ENCODE assay signal across 8 mouse cellular contexts in the genomic region with DNA sequence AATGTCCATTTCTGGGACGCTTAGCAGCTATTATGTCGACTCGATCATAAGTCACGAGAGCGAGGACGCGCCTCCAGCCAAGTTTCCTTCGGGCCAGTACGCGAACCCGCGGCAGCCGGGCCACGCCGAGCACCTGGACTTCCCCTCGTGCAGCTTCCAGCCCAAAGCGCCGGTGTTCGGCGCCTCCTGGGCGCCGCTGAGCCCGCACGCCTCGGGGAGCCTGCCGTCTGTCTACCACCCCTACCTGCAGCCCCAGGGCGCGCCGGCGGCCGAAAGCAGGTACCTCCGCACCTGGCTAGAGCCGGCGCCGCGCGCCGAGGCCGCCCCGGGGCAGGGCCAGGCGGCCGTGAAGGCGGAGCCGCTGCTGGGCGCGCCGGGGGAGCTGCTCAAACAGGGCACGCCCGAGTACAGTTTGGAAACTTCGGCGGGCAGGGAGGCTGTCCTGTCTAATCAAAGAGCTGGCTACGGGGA. TPM values are rescaled to one million over a fixed set of nuclear protein-coding genes. Genes with fewer than 3 reads are reported as not detected.
DNase-seq lines count a peak whose midpoint lies in the region; ATAC-seq lines count a peak whose summit lies in the region.

No protein-coding gene starts in this region.

- under 1% methylated on average over 52 of the region's 52 CpGs for WGBS in embryonic facial prominence, embryonic 15.5 days
- under 1% methylated on average over 52 of the region's 52 CpGs for WGBS in stomach, embryonic 16.5 days
- WGBS in midbrain, embryonic 16.5 days: under 1% methylated on average over 52 of the region's 52 CpGs

- no peak overlapping the region for H3K9ac ChIP-seq in embryonic facial prominence, embryonic 15.5 days
- peak overlapping the region; percentile 49; the same call in 1 of the 2 replicates for H3K9ac ChIP-seq in stomach, embryonic 16.5 days (ENCODE audit: low read length)
- H3K9ac ChIP-seq in midbrain, embryonic 16.5 days (ENCODE audit: low read depth, low read length): no peak overlapping the region

- H3K4me1 ChIP-seq in embryonic facial prominence, embryonic 15.5 days: peaks cover 20% of the 10 kb centered on the region
- peaks cover 14% of the 10 kb centered on the region for H3K4me1 ChIP-seq in stomach, embryonic 16.5 days (ENCODE audit: control insufficient read depth, insufficient read depth, low read length)
- H3K4me1 ChIP-seq in midbrain, embryonic 16.5 days (ENCODE audit: control insufficient read depth, insufficient read depth, low read length): no peaks in the 10 kb centered on the region; the same call in 1 of the 2 replicates

- no peaks in the 10 kb centered on the region for H3K36me3 ChIP-seq in embryonic facial prominence, embryonic 15.5 days
- no peaks in the 10 kb centered on the region for H3K36me3 ChIP-seq in stomach, embryonic 16.5 days (ENCODE audit: control insufficient read depth, insufficient read depth, low read length)
- no peaks in the 10 kb centered on the region for H3K36me3 ChIP-seq in midbrain, embryonic 16.5 days (ENCODE audit: control insufficient read depth, insufficient read depth, low read length)

- ATAC-seq in embryonic facial prominence, embryonic 15.5 days (ENCODE audit: insufficient number of reproducible peaks, low FRiP score, low TSS enrichment, low read depth): no peak
- peak; percentile 75; the same call in 1 of the 2 replicates for ATAC-seq in stomach, embryonic 16.5 days (ENCODE audit: insufficient read depth, low FRiP score)
- no peak for ATAC-seq in midbrain, embryonic 16.5 days

- no peaks in the 10 kb centered on the region for H3K9me3 ChIP-seq in embryonic facial prominence, embryonic 15.5 days (replicated peaks)
- no peaks in the 10 kb centered on the region for H3K9me3 ChIP-seq in stomach, embryonic 16.5 days (replicated peaks; ENCODE audit: control insufficient read depth, low read length)
- no peaks in the 10 kb centered on the region for H3K9me3 ChIP-seq in midbrain, embryonic 16.5 days (replicated peaks; ENCODE audit: control insufficient read depth, low read length, poor library complexity, severe bottlenecking)

- peak overlapping the region; percentile 22 for H3K4me3 ChIP-seq in embryonic facial prominence, embryonic 15.5 days (replicated peaks)
- peak overlapping the region; percentile 38 for H3K4me3 ChIP-seq in stomach, embryonic 16.5 days (replicated peaks; ENCODE audit: low read length)
- no peak overlapping the region for H3K4me3 ChIP-seq in midbrain, embryonic 16.5 days (ENCODE audit: low read depth, low read length)

- peaks cover 98% of the 10 kb centered on the region for H3K27me3 ChIP-seq in embryonic facial prominence, embryonic 15.5 days
- H3K27me3 ChIP-seq in stomach, embryonic 16.5 days (ENCODE audit: control insufficient read depth, insufficient read depth, low read length): peaks cover 96% of the 10 kb centered on the region
- H3K27me3 ChIP-seq in midbrain, embryonic 16.5 days (ENCODE audit: control insufficient read depth, insufficient read depth, low read depth, low read length): peaks cover 91% of the 10 kb centered on the region

- H3K27ac ChIP-seq in embryonic facial prominence, embryonic 15.5 days (replicated peaks): no peak overlapping the region
- H3K27ac ChIP-seq in stomach, embryonic 16.5 days (ENCODE audit: low read length): no peak overlapping the region
- H3K27ac ChIP-seq in midbrain, embryonic 16.5 days (ENCODE audit: low read length): no peak overlapping the region

- DNase-seq in ovary, postnatal 36 days (ENCODE audit: low spot score): peak; percentile 45
- no peak for DNase-seq in ovary, adult 18-20 months (ENCODE audit: low spot score)
- DNase-seq in kidney, postnatal 25 days: peak; percentile 80 to 91
- no peak for DNase-seq in left cerebral cortex, postnatal 10 days (ENCODE audit: extremely low spot score in 1 of 2, low spot score in 2 of 2)
- no peak for DNase-seq in left cerebral cortex, postnatal 14 days (ENCODE audit: low spot score in 2 of 2)

- H3K4me2 ChIP-seq in embryonic facial prominence, embryonic 15.5 days (replicated peaks): peak overlapping the region; percentile 31
- H3K4me2 ChIP-seq in stomach, embryonic 16.5 days (ENCODE audit: low read depth, low read length): peak overlapping the region; percentile 51
- H3K4me2 ChIP-seq in midbrain, embryonic 16.5 days (ENCODE audit: low read length): no peak overlapping the region

- intact Hi-C loops in left cerebral cortex, postnatal 10 days (cut with DNase I): loop anchor here (10.0 kb wide), 1 partner anchor 753 kb away; a partner anchor contains a TSS
- intact Hi-C loops in left cerebral cortex, postnatal 14 days (cut with DNase I): no loop called here

RNA-seq across cellular contexts. Expression of a gene that starts 0.3 kb away (rescaled TPM):
- polyA plus RNA-seq in embryonic facial prominence, embryonic 15.5 days (2015; fragmentation: Nextera tagmentation; extraction: Ambion mirVana): 0.07 TPM in 1 of 2 replicates, not detected in the other
- polyA plus RNA-seq in stomach, embryonic 16.5 days (2015; fragmentation: Nextera tagmentation; extraction: Ambion mirVana): 0.14 and 0.16 TPM in 2 replicates
- not detected for total RNA-seq in left cerebral cortex, postnatal 10 days (2021)
- not detected for total RNA-seq in left cerebral cortex, postnatal 14 days (2021)
- not detected in 2 replicates for polyA plus RNA-seq in midbrain, embryonic 16.5 days (2015; fragmentation: Nextera tagmentation; extraction: Ambion mirVana)

RNA-seq across cellular contexts. Expression of a gene that starts 10.1 kb away (rescaled TPM):
- polyA plus RNA-seq in embryonic facial prominence, embryonic 15.5 days (2015; fragmentation: Nextera tagmentation; extraction: Ambion mirVana): not detected in 2 replicates
- 0.44 and 1.5 TPM in 2 replicates for polyA plus RNA-seq in stomach, embryonic 16.5 days (2015; fragmentation: Nextera tagmentation; extraction: Ambion mirVana)
- not detected for total RNA-seq in left cerebral cortex, postnatal 10 days (2021)
- not detected for total RNA-seq in left cerebral cortex, postnatal 14 days (2021)
- not detected in 2 replicates for polyA plus RNA-seq in midbrain, embryonic 16.5 days (2015; fragmentation: Nextera tagmentation; extraction: Ambion mirVana)

RNA-seq across cellular contexts. Expression of a gene that starts 14.8 kb away (rescaled TPM):
- polyA plus RNA-seq in embryonic facial prominence, embryonic 15.5 days (2015; fragmentation: Nextera tagmentation; extraction: Ambion mirVana): not detected in 2 replicates
- 6.3 and 8.3 TPM in 2 replicates for polyA plus RNA-seq in stomach, embryonic 16.5 days (2015; fragmentation: Nextera tagmentation; extraction: Ambion mirVana)
- total RNA-seq in left cerebral cortex, postnatal 10 days (2021): not detected
- total RNA-seq in left cerebral cortex, postnatal 14 days (2021): not detected
- polyA plus RNA-seq in midbrain, embryonic 16.5 days (2015; fragmentation: Nextera tagmentation; extraction: Ambion mirVana): not detected in 2 replicates

RNA-seq across cellular contexts. Expression of a gene that starts 20.7 kb away (rescaled TPM):
- not detected in 2 replicates for polyA plus RNA-seq in embryonic facial prominence, embryonic 15.5 days (2015; fragmentation: Nextera tagmentation; extraction: Ambion mirVana)
- 5.6 and 8.3 TPM in 2 replicates for polyA plus RNA-seq in stomach, embryonic 16.5 days (2015; fragmentation: Nextera tagmentation; extraction: Ambion mirVana)
- total RNA-seq in left cerebral cortex, postnatal 10 days (2021): not detected
- not detected for total RNA-seq in left cerebral cortex, postnatal 14 days (2021)
- not detected in 2 replicates for polyA plus RNA-seq in midbrain, embryonic 16.5 days (2015; fragmentation: Nextera tagmentation; extraction: Ambion mirVana)

RNA-seq across cellular contexts. Expression of a gene that starts 31.6 kb away (rescaled TPM):
- not detected in 2 replicates for polyA plus RNA-seq in embryonic facial prominence, embryonic 15.5 days (2015; fragmentation: Nextera tagmentation; extraction: Ambion mirVana)
- polyA plus RNA-seq in stomach, embryonic 16.5 days (2015; fragmentation: Nextera tagmentation; extraction: Ambion mirVana): 13.8 TPM in 2 replicates
- not detected for total RNA-seq in left cerebral cortex, postnatal 10 days (2021)
- not detected for total RNA-seq in left cerebral cortex, postnatal 14 days (2021)
- polyA plus RNA-seq in midbrain, embryonic 16.5 days (2015; fragmentation: Nextera tagmentation; extraction: Ambion mirVana): 0.14 TPM in 1 of 2 replicates, not detected in the other

Comparison
In these comparisons a context has a peak if more than half of its experiments do, and no peak if none do; other contexts are left out.
1. DNase-seq: peak in ovary, postnatal 36 days (single experiment) and kidney, postnatal 25 days (2 of 2); none in ovary, adult 18-20 months (single experiment), left cerebral cortex, postnatal 10 days (0 of 2) and left cerebral cortex, postnatal 14 days (0 of 2).